Mouse (Mus musculus): ENCODE measurements around the gene Slc4a4.

GRCm38 (mm10) chr5:89259804-89260492 is 373.3 kb downstream of the Slc4a4 start:
- TF ChIP-seq CEBPB (IDR thresholded peaks at IDR 0.05; ENCODE audit: insufficient read depth, poor library complexity, severe bottlenecking) = no peak
- TF ChIP-seq POLR2A (IDR thresholded peaks at IDR 0.05; ENCODE audit: insufficient read length, low read depth) = no peak
- TF ChIP-seq TCF12 (IDR thresholded peaks at IDR 0.05; ENCODE audit: insufficient read depth, poor library complexity, severe bottlenecking) = no peak
- no peak for TF ChIP-seq MAX (IDR thresholded peaks at IDR 0.05; ENCODE audit: low read depth)
- TF ChIP-seq USF1 (IDR thresholded peaks at IDR 0.05; ENCODE audit: low read depth) = no peak
- TF ChIP-seq POLR2AphosphoS2 (IDR thresholded peaks at IDR 0.05; ENCODE audit: insufficient read length, low read depth) = no peak
- no peak for TF ChIP-seq E2F4 (IDR thresholded peaks at IDR 0.05; ENCODE audit: insufficient read depth)
